Mouse (Mus musculus) stomach, embryonic 14.5 days (tissue): Measurements from ENCODE around the gene Stpg2. TPM values are rescaled to one million over a fixed set of nuclear protein-coding genes. Genes with fewer than 3 reads are reported as not detected.

Source experiments
- ATAC-seq: fragments of 200-750 bp; cut with Nextera tagmentation; 2 replicates; pipeline ENCODE4 v1.8.0; 2017; ENCODE audit warnings: low read depth, moderate TSS enrichment; ENCODE audit not compliant: insufficient number of reproducible peaks, insufficient read depth, low FRiP score
- H3K27ac ChIP-seq: fragments of 300-500 bp; sonication (generic); 2 replicates; pipeline ENCODE4 v1.5.1; 2014; ENCODE audit warnings: mild to moderate bottlenecking, low read length, moderate library complexity, mixed read lengths
- H3K27me3 ChIP-seq: fragments of 300-500 bp; sonication (generic); 2 replicates; pipeline ENCODE4 v1.6.1; 2014; ENCODE audit warnings: low read length, control low read depth, mixed read lengths; ENCODE audit not compliant: control insufficient read depth, insufficient read depth
- H3K36me3 ChIP-seq: fragments of 300-500 bp; sonication (generic); 2 replicates; pipeline ENCODE4 v1.6.1; 2014; ENCODE audit warnings: mild to moderate bottlenecking, control low read depth, low read length, moderate library complexity, mixed read lengths; ENCODE audit not compliant: control insufficient read depth, insufficient read depth
- H3K4me1 ChIP-seq: fragments of 300-500 bp; sonication (generic); 2 replicates; pipeline ENCODE4 v1.6.1; 2014; ENCODE audit warnings: low read length, control low read depth, mixed read lengths; ENCODE audit not compliant: control insufficient read depth, insufficient read depth
- H3K4me2 ChIP-seq: fragments of 300-500 bp; sonication (generic); replicated peaks from 2 replicates; pipeline ENCODE4 v1.6.1; 2014; ENCODE audit warnings: low read depth, low read length, control low read depth
- H3K4me3 ChIP-seq: fragments of 300-500 bp; sonication (generic); 2 replicates; pipeline ENCODE4 v1.5.1; 2014; ENCODE audit warnings: low read depth, low read length, control low read depth
- H3K9ac ChIP-seq: fragments of 300-500 bp; sonication (generic); replicated peaks from 2 replicates; pipeline ENCODE4 v1.6.1; 2014; ENCODE audit warnings: low read depth, mild to moderate bottlenecking, control low read depth, low read length, moderate library complexity, mixed read lengths
- H3K9me3 ChIP-seq: fragments of 300-500 bp; sonication (generic); 2 replicates; pipeline ENCODE4 v1.6.1; 2016; ENCODE audit warnings: low read depth, low read length, control low read depth; ENCODE audit not compliant: control insufficient read depth
- WGBS: fragments of 180-500 bp; shearing (Covaris S2); extraction: QIAGEN DNeasy Blood & Tissue Kit; methylation state at CpG from one replicate; pipeline ENCODE4 v1.1.7; 2014; 5-methylcytosine and 5-hydroxymethylcytosine counted together
- polyA plus RNA-seq: library from polyadenylated mRNA; unstranded; fragments of >200 nt; fragmentation: Nextera tagmentation; extraction: Ambion mirVana; gene quantifications from 2 replicates; pipeline ENCODE4 v1.2.1, GENCODE M21; 2014

The Stpg2 gene
- not detected in 2 replicates for polyA plus RNA-seq

DNA sequence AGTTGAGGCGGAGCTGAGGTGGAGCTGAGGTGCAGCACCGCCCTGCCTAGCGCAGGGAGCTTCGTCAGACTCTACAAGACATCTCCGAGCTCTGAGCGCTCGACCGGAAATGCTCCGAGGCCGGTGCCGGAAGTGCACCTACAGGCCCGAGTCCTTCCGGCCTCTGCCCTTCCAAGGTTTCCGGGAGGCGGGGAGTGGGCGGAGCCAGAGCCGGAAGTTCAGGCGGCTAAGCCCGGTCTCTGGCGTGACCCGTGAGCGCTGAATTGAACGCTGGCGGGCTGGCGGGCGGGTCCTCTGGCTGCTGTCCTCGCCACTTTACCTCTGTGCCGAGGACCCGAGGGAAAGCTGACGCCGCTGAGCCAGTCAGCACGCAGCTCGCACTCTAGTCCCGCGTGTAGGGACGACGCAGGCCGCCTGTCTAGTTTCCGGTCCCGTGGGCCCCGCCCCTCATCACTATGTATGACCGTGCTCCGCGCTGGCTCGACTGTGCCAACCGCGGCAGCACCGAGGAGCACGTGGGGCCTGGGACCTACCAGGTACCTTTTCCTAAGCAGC, at the start of gene Stpg2:
Gene Stpg2 (plus strand): TSS at position 251 of the 555 bp plus-strand sequence.
- no peaks in the 10 kb centered on the region for H3K4me1 ChIP-seq
- H3K36me3 ChIP-seq: no peaks in the 10 kb centered on the region
- peak within 1 kb of the TSS; percentile 68 for H3K4me2 ChIP-seq
- H3K27ac ChIP-seq: peak within 1 kb of the TSS; percentile 90
- ATAC-seq: peak; percentile 98
- no peaks in the 10 kb centered on the region for H3K9me3 ChIP-seq
- H3K9ac ChIP-seq: peak within 1 kb of the TSS; percentile 46
- peak within 1 kb of the TSS; percentile 57 for H3K4me3 ChIP-seq
- under 1% methylated on average over 49 of the region's 49 CpGs for WGBS
- H3K27me3 ChIP-seq: no peaks in the 10 kb centered on the region; the same call in 1 of the 2 replicates

DNA sequence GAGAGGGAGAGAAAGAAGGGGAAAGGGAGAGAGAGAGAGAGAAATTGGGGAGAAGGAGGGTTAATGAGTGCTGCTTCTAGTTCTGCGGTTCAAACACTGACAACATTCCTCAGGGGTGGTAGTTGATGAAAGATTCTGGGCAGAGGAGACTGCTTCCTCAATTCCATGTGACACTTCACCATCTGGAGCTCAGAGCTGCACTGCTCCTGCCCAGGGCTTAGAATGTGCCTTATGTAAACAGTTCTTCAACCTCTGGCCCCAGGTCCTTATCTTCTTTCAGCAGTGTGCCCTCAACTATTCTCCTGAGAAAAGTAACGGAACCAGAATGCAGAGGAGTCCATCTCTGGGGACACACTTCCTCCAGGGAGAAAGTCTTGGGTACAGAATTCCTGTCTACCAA, 43.3 kb upstream of the Stpg2 start:
- no peak overlapping the region for H3K27ac ChIP-seq
- no peak overlapping the region for H3K4me2 ChIP-seq
- H3K27me3 ChIP-seq: no peaks in the 10 kb centered on the region
- H3K9ac ChIP-seq: no peak overlapping the region
- H3K4me1 ChIP-seq: no peaks in the 10 kb centered on the region
- no peaks in the 10 kb centered on the region for H3K36me3 ChIP-seq
- no peak overlapping the region for H3K4me3 ChIP-seq
- ATAC-seq: no peak
- WGBS: 22% methylated on average over 2 of the region's 2 CpGs
- no peaks in the 10 kb centered on the region for H3K9me3 ChIP-seq

DNA sequence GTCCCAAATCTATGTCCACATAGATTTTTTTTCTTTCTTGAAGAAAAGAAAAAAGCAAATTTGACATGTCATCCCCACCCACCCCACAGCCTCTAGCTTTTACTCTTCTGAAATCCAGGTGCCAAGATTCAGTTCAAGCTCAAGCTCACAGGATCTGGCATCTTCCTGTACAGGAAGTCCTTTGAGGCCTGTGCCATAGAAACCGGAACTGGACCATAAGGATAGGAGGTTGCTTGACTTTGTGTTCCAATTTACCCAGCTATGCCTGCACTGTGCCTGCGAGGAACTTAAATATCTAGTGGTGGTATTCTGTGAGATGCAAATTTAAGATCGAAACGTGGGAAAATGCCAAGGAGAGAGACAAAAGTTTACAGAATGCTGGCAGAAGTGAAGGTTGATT, 42.8 kb upstream of the Stpg2 start:
- Histone ChIP-seq H3K36me3 (no peaks in the 10 kb centered on the region), H3K4me2 (no peak overlapping the region), H3K9ac (no peak overlapping the region), H3K4me1 (no peaks in the 10 kb centered on the region), H3K27me3 (no peaks in the 10 kb centered on the region), H3K9me3 (no peaks in the 10 kb centered on the region), H3K27ac (no peak overlapping the region), H3K4me3 (no peak overlapping the region)
- WGBS: 81% methylated on average over 4 of the region's 4 CpGs
- ATAC-seq: no peak

DNA sequence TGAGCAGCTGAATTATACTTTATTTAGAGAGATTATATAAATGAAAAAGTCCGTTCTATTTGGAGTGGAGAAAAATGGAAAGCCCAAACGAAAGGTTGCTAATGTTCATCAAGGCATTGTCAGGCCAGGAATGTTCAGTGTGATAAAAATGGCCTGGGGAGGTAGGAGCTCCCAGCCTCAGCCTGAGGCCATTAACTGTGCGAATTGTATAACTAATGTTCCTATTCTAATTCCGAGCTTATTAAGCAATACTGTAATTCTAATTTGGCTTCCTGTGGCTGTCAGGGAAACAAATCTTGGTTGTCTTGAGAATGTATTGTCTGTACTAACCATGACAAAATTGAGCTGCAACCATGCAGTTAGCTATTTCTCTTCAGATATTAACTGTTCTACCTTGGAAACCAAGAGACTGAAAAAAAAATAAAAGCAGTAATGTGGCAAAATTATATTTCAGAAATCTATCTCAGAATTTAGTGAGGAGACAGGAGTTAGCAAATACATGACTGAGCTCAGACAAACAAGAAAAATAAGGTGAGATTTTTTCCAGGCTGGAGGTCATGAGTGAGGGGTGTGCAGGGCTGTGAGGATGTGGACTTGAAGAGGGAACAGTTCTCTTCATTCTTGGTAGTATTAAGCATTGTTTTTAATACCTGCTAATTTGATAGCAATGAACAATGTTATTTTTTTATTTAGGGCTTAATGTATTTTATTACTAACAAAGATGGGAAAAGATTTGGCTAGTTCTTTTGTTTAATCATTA, 36.8 kb upstream of the Stpg2 start:
- WGBS: 52% methylated on average over 4 of the region's 4 CpGs
- no peak for ATAC-seq
- no peak overlapping the region for H3K9ac ChIP-seq
- H3K4me3 ChIP-seq: no peak overlapping the region
- no peaks in the 10 kb centered on the region for H3K27me3 ChIP-seq
- no peak overlapping the region for H3K27ac ChIP-seq
- no peaks in the 10 kb centered on the region for H3K4me1 ChIP-seq
- H3K36me3 ChIP-seq: no peaks in the 10 kb centered on the region
- H3K9me3 ChIP-seq: no peaks in the 10 kb centered on the region
- H3K4me2 ChIP-seq: no peak overlapping the region

DNA sequence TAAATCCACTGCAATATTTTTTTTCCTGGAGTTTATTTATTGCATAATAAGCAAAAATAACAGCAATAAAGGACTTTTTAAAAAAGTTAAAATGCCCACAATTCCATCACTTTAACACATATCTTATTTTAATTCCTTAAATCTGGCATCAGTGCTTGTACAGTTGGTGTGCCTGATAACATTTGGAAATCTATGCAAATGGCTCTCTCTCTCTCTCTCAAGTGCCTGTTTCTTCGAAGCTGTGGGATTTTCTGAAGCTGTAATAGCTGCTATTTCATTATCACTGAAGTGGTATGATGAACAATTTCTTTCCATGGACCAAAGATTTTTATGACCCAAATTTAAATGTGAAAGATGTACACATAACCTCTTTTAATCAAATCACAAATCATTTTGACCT, 35.8 kb upstream of the Stpg2 start:
- Histone ChIP-seq H3K27me3 (no peaks in the 10 kb centered on the region), H3K9ac (no peak overlapping the region), H3K4me3 (no peak overlapping the region), H3K36me3 (no peaks in the 10 kb centered on the region), H3K4me2 (no peak overlapping the region), H3K27ac (no peak overlapping the region), H3K4me1 (no peaks in the 10 kb centered on the region), H3K9me3 (no peaks in the 10 kb centered on the region)
- no peak for ATAC-seq
- 47% methylated on average over 1 of the region's 1 CpGs for WGBS

DNA sequence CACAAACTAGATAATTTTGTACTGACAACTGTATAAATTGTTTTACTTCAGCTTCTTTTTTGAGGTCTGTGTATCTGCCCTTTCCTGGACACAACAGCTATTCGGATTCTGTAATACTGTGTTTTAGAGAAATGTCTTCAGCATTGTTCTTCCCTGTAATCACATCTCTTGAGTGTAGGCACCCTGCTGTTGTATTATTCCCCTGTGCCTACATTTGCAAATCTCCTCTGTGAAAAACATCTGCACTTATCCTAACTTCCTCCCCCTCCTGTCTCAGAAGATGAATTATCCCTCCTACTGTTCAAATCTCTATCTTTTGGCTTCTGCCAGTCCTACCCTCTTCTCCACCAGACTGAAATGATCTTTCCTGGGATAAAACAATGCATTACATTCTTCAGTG, 28.6 kb upstream of the Stpg2 start:
- H3K9me3 ChIP-seq: no peaks in the 10 kb centered on the region
- no peaks in the 10 kb centered on the region for H3K27me3 ChIP-seq
- no peak overlapping the region for H3K4me2 ChIP-seq
- ATAC-seq: no peak
- no peak overlapping the region for H3K9ac ChIP-seq
- WGBS: 61% methylated on average over 1 of the region's 1 CpGs
- H3K36me3 ChIP-seq: no peaks in the 10 kb centered on the region
- H3K27ac ChIP-seq: no peak overlapping the region
- H3K4me1 ChIP-seq: no peaks in the 10 kb centered on the region
- H3K4me3 ChIP-seq: no peak overlapping the region

DNA sequence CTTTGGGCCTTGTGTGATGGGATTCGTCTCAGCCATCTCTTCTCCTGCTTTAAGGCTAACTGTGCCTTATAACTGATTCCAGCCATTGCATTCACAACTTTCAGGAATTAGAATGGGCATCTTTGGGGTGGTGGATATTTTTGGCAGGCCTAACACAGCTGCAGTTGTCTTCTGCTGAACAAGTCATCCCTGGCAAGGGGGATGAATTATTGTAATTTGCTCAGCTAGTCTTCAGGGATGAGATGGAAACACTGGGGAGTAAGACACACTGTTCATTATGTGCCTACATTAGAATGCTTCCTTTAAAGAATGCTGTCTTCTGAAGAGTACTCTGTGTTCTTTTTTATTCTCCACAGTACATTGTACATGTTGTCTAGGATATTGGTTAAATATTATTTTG, 14.0 kb upstream of the Stpg2 start:
- H3K9ac ChIP-seq: no peak overlapping the region
- H3K27me3 ChIP-seq: no peaks in the 10 kb centered on the region
- H3K4me1 ChIP-seq: no peaks in the 10 kb centered on the region
- no peaks in the 10 kb centered on the region for H3K9me3 ChIP-seq
- H3K36me3 ChIP-seq: no peaks in the 10 kb centered on the region
- H3K27ac ChIP-seq: no peak overlapping the region
- H3K4me2 ChIP-seq: no peak overlapping the region
- no peak overlapping the region for H3K4me3 ChIP-seq
- 74% methylated on average over 1 of the region's 1 CpGs for WGBS
- no peak for ATAC-seq

DNA sequence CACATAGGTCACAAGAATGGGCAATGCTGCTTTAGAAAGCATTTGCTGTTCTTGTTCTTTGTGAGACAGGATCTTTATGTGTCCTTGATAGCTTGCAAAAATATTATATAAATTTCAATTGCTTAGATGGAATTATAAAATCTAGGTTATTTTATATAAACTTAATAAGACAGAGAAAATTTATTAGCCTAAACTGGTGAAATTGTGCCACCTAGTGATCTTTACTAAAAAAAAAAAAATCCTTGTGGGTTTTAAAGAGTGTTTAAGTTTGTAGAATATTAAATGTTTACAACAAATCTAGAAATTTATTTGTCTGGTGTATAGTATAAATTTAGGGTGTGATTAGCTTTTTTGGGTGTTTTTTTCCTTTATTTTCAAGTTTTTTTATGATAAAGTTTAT, 11.6 kb upstream of the Stpg2 start:
- no peaks in the 10 kb centered on the region for H3K27me3 ChIP-seq
- no peak overlapping the region for H3K27ac ChIP-seq
- no peaks in the 10 kb centered on the region for H3K36me3 ChIP-seq
- no peaks in the 10 kb centered on the region for H3K4me1 ChIP-seq
- H3K9me3 ChIP-seq: no peaks in the 10 kb centered on the region
- ATAC-seq: no peak
- H3K9ac ChIP-seq: no peak overlapping the region
- H3K4me2 ChIP-seq: no peak overlapping the region
- no peak overlapping the region for H3K4me3 ChIP-seq

DNA sequence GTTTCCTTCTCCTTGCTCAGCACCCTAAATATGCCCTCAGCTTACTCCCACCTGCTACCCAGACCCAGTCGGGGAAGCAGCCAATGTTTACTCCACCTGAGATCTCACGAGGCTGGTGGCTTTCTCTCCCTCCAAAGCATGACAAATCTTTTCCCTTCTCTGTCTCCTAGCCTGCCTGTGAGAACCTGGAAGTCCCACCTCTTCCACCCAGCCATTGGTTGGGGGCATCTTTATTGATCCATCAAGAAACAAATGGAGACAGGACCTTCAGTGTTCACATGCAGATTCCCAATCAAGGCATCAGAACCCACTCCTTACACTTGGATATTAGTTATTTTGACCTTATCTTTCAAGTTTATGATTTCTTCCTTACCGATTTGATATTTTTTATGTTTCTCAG, 7.1 kb upstream of the Stpg2 start:
- Histone ChIP-seq H3K27ac (no peak overlapping the region), H3K4me2 (no peak overlapping the region), H3K4me3 (no peak overlapping the region), H3K9ac (no peak overlapping the region), H3K36me3 (no peaks in the 10 kb centered on the region), H3K9me3 (no peaks in the 10 kb centered on the region), H3K27me3 (no peaks in the 10 kb centered on the region; the same call in 1 of the 2 replicates), H3K4me1 (no peaks in the 10 kb centered on the region)
- 51% methylated on average over 3 of the region's 3 CpGs for WGBS
- no peak for ATAC-seq
